Mouse (Mus musculus) intestine, embryonic 16.5 days (tissue): Measurements from ENCODE around the gene AC129217.1. TPM values are rescaled to one million over a fixed set of nuclear protein-coding genes. Genes with fewer than 3 reads are reported as not detected.
"Not testable (repeated sequence)": the region's sequence is repeated elsewhere in the genome, so short reads cannot be mapped to it uniquely, and the experiment has no call there.

ENCODE experiments used
- ATAC-seq: fragments of 200-750 bp; cut with Nextera tagmentation; 2 replicates; pipeline ENCODE4 v1.8.0; 2017; ENCODE audit warnings: moderate TSS enrichment, moderate library complexity
- H3K27ac ChIP-seq: fragments of 300-500 bp; sonication (generic); 2 replicates; pipeline ENCODE4 v1.5.1; 2014; ENCODE audit warnings: mild to moderate bottlenecking, low read length
- H3K27me3 ChIP-seq: fragments of 300-500 bp; sonication (generic); replicated peaks from 2 replicates; pipeline ENCODE4 v1.6.1; 2014; ENCODE audit warnings: low read length, control low read depth, mixed read lengths; ENCODE audit not compliant: control insufficient read depth, insufficient read depth
- H3K36me3 ChIP-seq: fragments of 300-500 bp; sonication (generic); 2 replicates; pipeline ENCODE4 v1.6.1; 2014; ENCODE audit warnings: low read length, control low read depth; ENCODE audit not compliant: control insufficient read depth, insufficient read depth
- H3K4me1 ChIP-seq: fragments of 300-500 bp; sonication (generic); 2 replicates; pipeline ENCODE4 v1.6.1; 2014; ENCODE audit warnings: low read length, control low read depth, mixed read lengths; ENCODE audit not compliant: control insufficient read depth, insufficient read depth
- H3K4me2 ChIP-seq: fragments of 300-500 bp; sonication (generic); 2 replicates; pipeline ENCODE4 v1.6.1; 2014; ENCODE audit warnings: low read depth, low read length, control low read depth
- H3K4me3 ChIP-seq: fragments of 300-500 bp; sonication (generic); 2 replicates; pipeline ENCODE4 v1.5.1; 2014; ENCODE audit warnings: mild to moderate bottlenecking, low read length
- H3K9ac ChIP-seq: fragments of 300-500 bp; sonication (generic); 2 replicates; pipeline ENCODE4 v1.6.1; 2014; ENCODE audit warnings: low read depth, low read length
- H3K9me3 ChIP-seq: fragments of 300-500 bp; sonication (generic); 2 replicates; pipeline ENCODE4 v1.6.1; 2016; ENCODE audit warnings: low read length, control low read depth; ENCODE audit not compliant: control insufficient read depth
- WGBS: fragments of 180-500 bp; shearing (Covaris S2); extraction: QIAGEN DNeasy Blood & Tissue Kit; methylation state at CpG from one replicate; pipeline ENCODE4 v1.1.7; 2014; 5-methylcytosine and 5-hydroxymethylcytosine counted together
- polyA plus RNA-seq: library from polyadenylated mRNA; unstranded; fragments of >200 nt; fragmentation: Nextera tagmentation; extraction: Ambion mirVana; gene quantifications from 2 replicates; pipeline ENCODE4 v1.2.1, GENCODE M21; 2015

The AC129217.1 gene
- polyA plus RNA-seq, 1 experiment from 2014 or later: not detected

- WGBS: 51% methylated on average over 10 of the region's 10 CpGs
- Histone ChIP-seq H3K4me1 (peaks cover 3% of the 10 kb centered on the region; the same call in 1 of the 2 replicates), H3K27ac (no peak overlapping the region), H3K4me2 (no peak overlapping the region), H3K9ac (no peak overlapping the region), H3K36me3 (peaks cover 3% of the 10 kb centered on the region; the same call in 1 of the 2 replicates), H3K4me3 (no peak overlapping the region), H3K27me3 (no peaks in the 10 kb centered on the region), H3K9me3 (no peaks in the 10 kb centered on the region)
- ATAC-seq: no peak
Measured at GRCm38 (mm10) chr19:8852236-8852928, 22.8 kb downstream of the AC129217.1 start.

- 88% methylated on average over 3 of the region's 3 CpGs for WGBS
- Histone ChIP-seq H3K36me3 (peaks cover 3% of the 10 kb centered on the region; the same call in 1 of the 2 replicates), H3K4me3 (no peak overlapping the region), H3K4me2 (no peak overlapping the region), H3K27me3 (no peaks in the 10 kb centered on the region), H3K9me3 (no peaks in the 10 kb centered on the region), H3K27ac (no peak overlapping the region), H3K4me1 (peaks cover 3% of the 10 kb centered on the region; the same call in 1 of the 2 replicates), H3K9ac (no peak overlapping the region)
- no peak for ATAC-seq
Measured at GRCm38 (mm10) chr19:8853117-8853516, 23.5 kb downstream of the AC129217.1 start.

- Histone ChIP-seq H3K27me3 (no peaks in the 10 kb centered on the region), H3K27ac (no peak overlapping the region), H3K9me3 (no peaks in the 10 kb centered on the region), H3K36me3 (no peaks in the 10 kb centered on the region), H3K4me1 (no peaks in the 10 kb centered on the region), H3K9ac (no peak overlapping the region), H3K4me3 (no peak overlapping the region), H3K4me2 (no peak overlapping the region)
- no peak for ATAC-seq
- WGBS: 40% methylated on average over 4 of the region's 4 CpGs
Measured at GRCm38 (mm10) chr19:8857689-8858088, 28.1 kb downstream of the AC129217.1 start.

GRCm38 (mm10) chr19:8859018-8859417, 29.4 kb downstream of the AC129217.1 start:
- 19% methylated on average over 1 of the region's 1 CpGs for WGBS
- H3K27ac ChIP-seq: no peak overlapping the region
- no peaks in the 10 kb centered on the region for H3K27me3 ChIP-seq
- no peak overlapping the region for H3K4me3 ChIP-seq
- no peaks in the 10 kb centered on the region for H3K4me1 ChIP-seq
- ATAC-seq: no peak
- H3K4me2 ChIP-seq: no peak overlapping the region
- no peaks in the 10 kb centered on the region for H3K9me3 ChIP-seq
- H3K36me3 ChIP-seq: no peaks in the 10 kb centered on the region
- no peak overlapping the region for H3K9ac ChIP-seq

DNA sequence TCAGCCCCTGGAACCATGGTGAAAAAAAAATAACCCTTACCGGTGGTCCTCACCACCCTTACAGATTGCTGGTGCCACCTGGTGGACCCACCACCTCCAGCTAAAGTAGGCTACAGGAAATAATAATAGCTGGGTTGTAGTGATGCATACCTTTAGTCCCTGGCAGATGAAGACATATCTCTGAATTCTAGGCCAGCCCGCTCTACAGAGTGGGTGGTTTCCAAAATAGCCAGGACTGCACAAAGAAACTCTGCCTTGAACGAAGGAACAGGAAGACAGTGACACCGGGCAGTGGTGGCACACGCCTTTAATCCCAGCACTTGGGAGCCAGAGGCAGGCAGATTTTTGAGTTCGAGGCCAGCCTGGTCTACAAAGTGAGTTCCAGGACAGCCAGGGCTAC, 34.7 kb downstream of the AC129217.1 start:
- H3K9me3 ChIP-seq: no peaks in the 10 kb centered on the region
- H3K27me3 ChIP-seq: no peaks in the 10 kb centered on the region
- H3K36me3 ChIP-seq: no peaks in the 10 kb centered on the region
- H3K27ac ChIP-seq: no peak overlapping the region
- ATAC-seq: no peak
- H3K4me2 ChIP-seq: no peak overlapping the region
- no peak overlapping the region for H3K4me3 ChIP-seq
- H3K4me1 ChIP-seq: no peaks in the 10 kb centered on the region
- 89% methylated on average over 6 of the region's 6 CpGs for WGBS
- H3K9ac ChIP-seq: no peak overlapping the region

DNA sequence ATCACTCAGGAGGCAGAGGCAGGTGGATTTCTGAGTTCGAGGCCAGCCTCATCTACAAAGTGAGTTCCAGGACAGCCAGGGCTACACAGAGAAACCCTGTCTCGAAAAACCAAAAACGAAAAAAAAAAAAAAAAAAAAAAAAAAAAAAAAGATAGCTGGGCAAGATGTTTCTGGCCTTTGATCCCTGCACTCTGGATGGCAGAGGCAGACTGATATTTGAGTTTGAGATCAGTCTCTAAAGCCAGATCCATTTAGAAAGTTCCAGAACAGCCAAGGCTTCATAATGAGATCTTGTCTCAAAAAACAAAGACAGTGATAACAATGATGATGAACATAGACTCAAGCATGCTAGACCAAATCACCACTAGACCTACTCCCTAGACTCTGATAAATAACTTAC, 40.8 kb downstream of the AC129217.1 start:
- H3K4me3 ChIP-seq, H3K9me3 ChIP-seq, H3K36me3 ChIP-seq, H3K27ac ChIP-seq, H3K27me3 ChIP-seq, ATAC-seq, H3K9ac ChIP-seq: not testable (repeated sequence)
- Histone ChIP-seq H3K4me1 (peaks cover 10% of the 10 kb centered on the region), H3K4me2 (peak overlapping the region; percentile 59; the same call in 1 of the 2 replicates)
- WGBS: 70% methylated on average over 3 of the region's 3 CpGs

- Histone ChIP-seq H3K4me2 (peak overlapping the region; percentile 59), H3K27me3 (no peaks in the 10 kb centered on the region), H3K27ac (peak overlapping the region; percentile 75), H3K9me3 (no peaks in the 10 kb centered on the region), H3K9ac (peak overlapping the region; percentile 98), H3K4me3 (peak overlapping the region; percentile 98), H3K4me1 (peaks cover 10% of the 10 kb centered on the region), H3K36me3 (peaks cover 7% of the 10 kb centered on the region)
- ATAC-seq: peak; percentile 42
- WGBS: 40% methylated on average over 9 of the region's 9 CpGs
Measured at GRCm38 (mm10) chr19:8870838-8871237, 41.3 kb downstream of the AC129217.1 start.

- peak within 1 kb of the TSS; percentile 98 for H3K9ac ChIP-seq
- WGBS: under 1% methylated on average over 58 of the region's 59 CpGs
- H3K27ac ChIP-seq: peak within 1 kb of the TSS; percentile 89
- peak within 1 kb of the TSS; percentile 98 for H3K4me3 ChIP-seq
- peaks cover 7% of the 10 kb centered on the region for H3K36me3 ChIP-seq
- peak; percentile 97 for ATAC-seq
- H3K27me3 ChIP-seq: no peaks in the 10 kb centered on the region
- H3K4me2 ChIP-seq: peak within 1 kb of the TSS; percentile 82
- H3K9me3 ChIP-seq: no peaks in the 10 kb centered on the region
- peaks cover 10% of the 10 kb centered on the region for H3K4me1 ChIP-seq
Measured at GRCm38 (mm10) chr19:8871267-8872186, 42.0 kb downstream of the AC129217.1 start, which contains the start of gene Ubxn1. TSS of gene Ubxn1 (plus strand) at chr19:8871496.

GRCm38 (mm10) chr19:8872266-8872840, 42.8 kb downstream of the AC129217.1 start:
- 56% methylated on average over 10 of the region's 10 CpGs for WGBS
- H3K27ac ChIP-seq: peak overlapping the region; percentile 89
- H3K4me3 ChIP-seq: peak overlapping the region; percentile 98
- H3K4me1 ChIP-seq: peaks cover 10% of the 10 kb centered on the region
- peak overlapping the region; percentile 82 for H3K4me2 ChIP-seq
- peaks cover 7% of the 10 kb centered on the region for H3K36me3 ChIP-seq
- ATAC-seq: 0 out of 2 replicates have a peak, but pooled peaks have one; percentile 3
- no peaks in the 10 kb centered on the region for H3K27me3 ChIP-seq
- peak overlapping the region; percentile 98 for H3K9ac ChIP-seq
- H3K9me3 ChIP-seq: no peaks in the 10 kb centered on the region
